ENCODE assay signal across 18 mouse cellular contexts in genomic region chr9:88371201-88371600, GRCm38 (mm10).
"Had no signal": no experiment of that assay in that cellular context is flagged by ENCODE, and none has a peak within 500 bp of the region (broad histone marks: within the 10 kb centered on the region; RNA-seq: fewer than 3 reads in every experiment).

No protein-coding gene starts in this region.

- H3K27ac ChIP-seq: lung, embryonic 15.5 days; macrophage; midbrain, embryonic 13.5 days; midbrain, embryonic 15.5 days; neural tube, embryonic 12.5 days had no signal

- ATAC-seq: liver, postnatal 0 days; lung, postnatal 0 days; midbrain, embryonic 13.5 days; midbrain, embryonic 15.5 days had no signal

- H3K27me3 ChIP-seq: lung, embryonic 15.5 days; megakaryocyte, embryonic 14.5 days; midbrain, embryonic 13.5 days; midbrain, embryonic 15.5 days; neural tube, embryonic 12.5 days had no signal

- H3K4me3 ChIP-seq: lung, embryonic 15.5 days; megakaryocyte, embryonic 14.5 days; midbrain, embryonic 13.5 days; midbrain, embryonic 15.5 days; myocyte; neural tube, embryonic 12.5 days had no signal

- H3K9ac ChIP-seq: liver, postnatal 0 days; lung, embryonic 15.5 days; midbrain, embryonic 13.5 days; midbrain, embryonic 15.5 days; neural tube, embryonic 12.5 days had no signal

- H3K36me3 ChIP-seq: midbrain, embryonic 15.5 days; neural tube, embryonic 12.5 days had no signal

- H3K4me1 ChIP-seq: lung, embryonic 15.5 days; midbrain, embryonic 13.5 days; midbrain, embryonic 15.5 days; neural tube, embryonic 12.5 days had no signal

- H3K9me3 ChIP-seq: lung, embryonic 15.5 days; megakaryocyte, embryonic 14.5 days; midbrain, embryonic 13.5 days; midbrain, embryonic 15.5 days; neural tube, embryonic 12.5 days had no signal

- H3K4me2 ChIP-seq: lung, embryonic 15.5 days; midbrain, embryonic 11.5 days; midbrain, embryonic 13.5 days; midbrain, embryonic 15.5 days; neural tube, embryonic 12.5 days had no signal

- DNase-seq: liver, postnatal 0 days; lung, adult 2 months; lung, postnatal 14 days; lung, postnatal 36 days; right cerebral cortex, postnatal 14 days; spleen, adult 18-20 months; thymus, adult 2 months; thymus, postnatal 25 days; thymus, postnatal 4 days had no signal
